Mouse (Mus musculus) E14TG2a.4 (cell line): Measurements from ENCODE around the gene Wdr73.

Experiments used
- CTCF ChIP-seq: conservative IDR thresholded peaks from 2 replicates; pipeline ENCODE4 v1.5.1; 2014; ENCODE audit warnings: low read length
- NANOG ChIP-seq: IDR thresholded peaks from 2 replicates; pipeline ENCODE4 v1.6.1; 2014; ENCODE audit warnings: borderline replicate concordance, low read length, mixed read lengths
- POU5F1 ChIP-seq: IDR thresholded peaks from 2 replicates; pipeline ENCODE4 v1.6.1; 2014; ENCODE audit warnings: low read length, borderline replicate concordance

GRCm38 (mm10) chr7:80885666-80886065 lies 15.4 kb downstream of the Wdr73 start:
- TF ChIP-seq CTCF (peak; percentile 45), POU5F1 (no peak), NANOG (no peak)
